Mouse (Mus musculus) hindbrain, postnatal 0 days (tissue): ENCODE measurements at regions not wholly inside any gene's neighbourhood (a gene's known extent, or its start where the extent isn't known, plus 50 kb on each side); places are given as distances from the start of the nearest gene placed in this dataset.

Experiments used
- ATAC-seq: fragments of 200-750 bp; cut with Nextera tagmentation; 2 replicates; pipeline ENCODE4 v1.8.0; 2017; ENCODE audit warnings: mild to moderate bottlenecking, moderate TSS enrichment, moderate library complexity
- DNase-seq: peaks from one replicate; pipeline ENCODE4 v3.0.0-alpha.2; 2015; ENCODE audit warnings: low spot score
- H3K27ac ChIP-seq: fragments of 300-500 bp; sonication (generic); 2 replicates; pipeline ENCODE4 v1.5.1; 2014; ENCODE audit warnings: mild to moderate bottlenecking
- H3K27me3 ChIP-seq: fragments of 300-500 bp; sonication (generic); 2 replicates; pipeline ENCODE4 v1.6.1; 2014; ENCODE audit warnings: low read length, mixed read lengths; ENCODE audit not compliant: insufficient read depth
- H3K36me3 ChIP-seq: fragments of 300-500 bp; sonication (generic); 2 replicates; pipeline ENCODE4 v1.6.1; 2014; ENCODE audit warnings: low read length, mixed read lengths; ENCODE audit not compliant: insufficient read depth
- H3K4me1 ChIP-seq: fragments of 300-500 bp; sonication (generic); 2 replicates; pipeline ENCODE4 v1.6.1; 2014; ENCODE audit warnings: antibody characterized with exemption, low read length, mixed read lengths; ENCODE audit not compliant: insufficient read depth
- H3K4me2 ChIP-seq: fragments of 300-500 bp; sonication (generic); 2 replicates; pipeline ENCODE4 v1.6.1; 2014; ENCODE audit warnings: low read depth, mild to moderate bottlenecking, low read length, moderate library complexity, mixed read lengths
- H3K4me3 ChIP-seq: fragments of 300-500 bp; sonication (generic); 2 replicates; pipeline ENCODE4 v1.5.1; 2014; ENCODE audit warnings: low read length
- H3K9ac ChIP-seq: fragments of 300-500 bp; sonication (generic); replicated peaks from 2 replicates; pipeline ENCODE4 v1.6.1; 2014; ENCODE audit warnings: mild to moderate bottlenecking, low read length, moderate library complexity, mixed read lengths
- H3K9me3 ChIP-seq: fragments of 300-500 bp; sonication (generic); 2 replicates; pipeline ENCODE4 v1.6.1; 2016; ENCODE audit warnings: low read length, mixed read lengths
- CTCF ChIP-seq: IDR thresholded peaks from 2 replicates; pipeline ENCODE4 v1.5.1; 2016; ENCODE audit warnings: antibody characterized with exemption, control low read depth, low read depth
- WGBS: fragments of 180-500 bp; shearing (Covaris S2); extraction: QIAGEN DNeasy Blood & Tissue Kit; methylation state at CpG from one replicate; pipeline ENCODE4 v1.1.7; 2014; 5-methylcytosine and 5-hydroxymethylcytosine counted together

GRCm38 (mm10) chr1:191457103-191457502 is 54.0 kb upstream of the Ppp2r5a start:
- Histone ChIP-seq H3K9me3 (no peaks in the 10 kb centered on the region), H3K36me3 (no peaks in the 10 kb centered on the region), H3K4me1 (no peaks in the 10 kb centered on the region; the same call in 1 of the 2 replicates), H3K27ac (no peak overlapping the region), H3K9ac (no peak overlapping the region), H3K4me3 (no peak overlapping the region), H3K4me2 (no peak overlapping the region), H3K27me3 (no peaks in the 10 kb centered on the region)
- WGBS, result 69% methylated on average over 4 of the region's 4 CpGs
- ATAC-seq, result no peak
- DNase-seq, result no peak
- TF ChIP-seq CTCF, result no peak

- no peaks in the 10 kb centered on the region; the same call in 1 of the 2 replicates for H3K4me1 ChIP-seq
- no peak for DNase-seq
- H3K27ac ChIP-seq, result no peak overlapping the region
- no peak overlapping the region for H3K9ac ChIP-seq
- TF ChIP-seq CTCF, result no peak
- WGBS, result 58% methylated on average over 3 of the region's 3 CpGs
- no peaks in the 10 kb centered on the region for H3K27me3 ChIP-seq
- no peak overlapping the region for H3K4me3 ChIP-seq
- no peak for ATAC-seq
- H3K9me3 ChIP-seq, result no peaks in the 10 kb centered on the region
- no peaks in the 10 kb centered on the region for H3K36me3 ChIP-seq
- no peak overlapping the region for H3K4me2 ChIP-seq
Observed at GRCm38 (mm10) chr1:191454604-191455003, 51.5 kb upstream of the Ppp2r5a start.

- no peak overlapping the region for H3K27ac ChIP-seq
- 41% methylated on average over 3 of the region's 3 CpGs for WGBS
- DNase-seq (no peak), ATAC-seq (no peak)
- H3K9ac ChIP-seq, result no peak overlapping the region
- no peak overlapping the region for H3K4me2 ChIP-seq
- TF ChIP-seq CTCF, result no peak
- H3K36me3 ChIP-seq, result no peaks in the 10 kb centered on the region
- H3K4me1 ChIP-seq, result no peaks in the 10 kb centered on the region; the same call in 1 of the 2 replicates
- H3K9me3 ChIP-seq, result no peaks in the 10 kb centered on the region
- no peaks in the 10 kb centered on the region for H3K27me3 ChIP-seq
- no peak overlapping the region for H3K4me3 ChIP-seq
Observed at GRCm38 (mm10) chr1:191453589-191453988, 50.5 kb upstream of the Ppp2r5a start.
